Mouse (Mus musculus): ENCODE data around the gene Syde2. TPM values are rescaled to one million over a fixed set of nuclear protein-coding genes. Genes with fewer than 3 reads are reported as not detected.

Syde2 gene
- total and polyA plus RNA-seq, 3 experiments = 0.10 to 0.30 TPM; not detected in 1

DNA sequence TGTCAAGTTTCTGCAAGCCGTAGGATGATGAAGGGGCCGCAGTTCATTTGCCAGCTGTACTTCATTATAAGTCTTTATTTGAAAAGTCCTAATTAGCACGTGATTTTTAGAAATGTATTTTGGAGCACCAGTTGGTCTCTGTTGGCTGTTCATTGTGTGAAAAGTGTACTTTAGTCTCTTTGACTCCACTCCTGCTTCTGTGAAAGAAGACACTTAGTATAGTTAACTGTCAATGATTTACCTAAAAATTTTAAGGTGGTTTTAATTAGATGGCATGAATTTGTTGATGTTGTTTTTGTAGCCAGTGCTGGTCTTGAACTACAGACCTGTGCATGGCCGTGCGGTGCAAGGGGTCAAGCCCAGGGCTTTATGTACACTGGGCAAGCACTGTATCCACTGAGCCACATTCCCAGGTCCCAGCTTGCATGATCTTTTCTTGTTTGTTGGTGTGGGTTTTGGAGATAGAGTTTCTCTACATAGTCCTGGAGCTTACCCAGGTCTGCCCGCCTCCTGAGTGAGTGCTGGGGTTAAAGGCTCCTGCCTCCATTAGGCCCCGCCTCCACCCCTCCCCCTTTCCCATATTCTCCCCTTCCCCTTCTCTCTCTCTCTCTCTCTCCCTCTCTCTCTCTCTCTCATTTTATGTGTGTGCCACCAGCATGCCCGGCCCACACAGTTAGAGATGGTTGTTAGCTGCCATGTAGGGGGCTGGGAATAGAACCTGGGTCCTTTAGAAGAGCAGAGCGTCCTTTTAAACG lies 4.5 kb downstream of the Syde2 start:
- H3K9ac ChIP-seq (ENCODE audit: insufficient read depth, low read depth) = no peak overlapping the region
- dilution Hi-C loops (cut with MboI; ENCODE audit: extremely low pct_ligation_motif_present, extremely low pct_unique_long_range_greater_than_20kb, low sequenced_read_pairs) = no loop called here
- in situ Hi-C loops (cut with MboI; ENCODE audit: low pct_ligation_motif_present, low pct_unique_long_range_greater_than_20kb, low sequenced_read_pairs) = no loop called here
- H3K27ac ChIP-seq (ENCODE audit: insufficient read depth, low read depth) = no peak overlapping the region
- peaks cover 2% of the 10 kb centered on the region for H3K27me3 ChIP-seq (replicated peaks)
- no peaks in the 10 kb centered on the region for H3K79me2 ChIP-seq (replicated peaks; ENCODE audit: control insufficient read depth, extremely low read depth, insufficient read depth, poor library complexity, severe bottlenecking)
- TF ChIP-seq RAD21 (IDR thresholded peaks at IDR 0.05; ENCODE audit: low read depth, low read length) (no peak), E2F4 (IDR thresholded peaks at IDR 0.05; ENCODE audit: insufficient replicate concordance, low read depth, low read length) (no peak), POLR2A (IDR thresholded peaks at IDR 0.05; ENCODE audit: low read depth, low read length) (no peak), ZC3H11A (IDR thresholded peaks at IDR 0.05; ENCODE audit: low read depth, low read length) (no peak), KAT2A (IDR thresholded peaks at IDR 0.05; ENCODE audit: insufficient replicate concordance, low read length) (no peak), USF1 (IDR thresholded peaks at IDR 0.05; ENCODE audit: low read depth, low read length) (no peak), SIN3A (IDR thresholded peaks at IDR 0.05; ENCODE audit: low read length) (no peak), ZMIZ1 (IDR thresholded peaks at IDR 0.05; ENCODE audit: low read depth, low read length) (no peak), ELF1 (IDR thresholded peaks at IDR 0.05; ENCODE audit: low read depth, low read length) (no peak), JUND (conservative IDR thresholded peaks at IDR 0.05; ENCODE audit: low read depth, low read length) (no peak), SMC3 (IDR thresholded peaks at IDR 0.05; ENCODE audit: low read depth, low read length) (no peak), BHLHE40 (IDR thresholded peaks at IDR 0.05; ENCODE audit: low read depth, low read length) (no peak), CTCF (conservative IDR thresholded peaks at IDR 0.05 in 1 of 2, IDR thresholded peaks at IDR 0.05 in 1 of 2; ENCODE audit: low read depth in 2 of 2, low read length in 2 of 2) (no peak), MYC (IDR thresholded peaks at IDR 0.05; ENCODE audit: low read depth, low read length) (no peak), NRF1 (IDR thresholded peaks at IDR 0.05; ENCODE audit: low read depth, low read length) (no peak), MAX (IDR thresholded peaks at IDR 0.05; ENCODE audit: low read length) (no peak), IRF4 (IDR thresholded peaks at IDR 0.05; ENCODE audit: low read depth, low read length) (no peak), JUN (IDR thresholded peaks at IDR 0.05; ENCODE audit: insufficient read depth, low read depth, low read length) (no peak)
- no peak overlapping the region for H3K4me3 ChIP-seq (replicated peaks in 1 of 3; ENCODE audit: low read depth in 2 of 3, low read length in 2 of 3, poor library complexity in 1 of 3)
- no peak overlapping the region for H3K4me2 ChIP-seq (ENCODE audit: insufficient read depth, low read depth, poor library complexity, severe bottlenecking)
- H3K36me3 ChIP-seq (replicated peaks in 1 of 2; ENCODE audit: control insufficient read depth in 1 of 2, insufficient read depth in 1 of 2, low read length in 1 of 2) = no peaks in the 10 kb centered on the region
- peaks cover 20% of the 10 kb centered on the region for H3K9me3 ChIP-seq (replicated peaks; ENCODE audit: low read length)
- peaks cover 3 to 19% of the 10 kb centered on the region in 2 experiments; a peak in 3 of 4 replicates for H3K4me1 ChIP-seq (ENCODE audit: control insufficient read depth in 1 of 2, insufficient read depth in 2 of 2)
- DNase-seq (ENCODE audit: extremely low read depth) = no peak

DNA sequence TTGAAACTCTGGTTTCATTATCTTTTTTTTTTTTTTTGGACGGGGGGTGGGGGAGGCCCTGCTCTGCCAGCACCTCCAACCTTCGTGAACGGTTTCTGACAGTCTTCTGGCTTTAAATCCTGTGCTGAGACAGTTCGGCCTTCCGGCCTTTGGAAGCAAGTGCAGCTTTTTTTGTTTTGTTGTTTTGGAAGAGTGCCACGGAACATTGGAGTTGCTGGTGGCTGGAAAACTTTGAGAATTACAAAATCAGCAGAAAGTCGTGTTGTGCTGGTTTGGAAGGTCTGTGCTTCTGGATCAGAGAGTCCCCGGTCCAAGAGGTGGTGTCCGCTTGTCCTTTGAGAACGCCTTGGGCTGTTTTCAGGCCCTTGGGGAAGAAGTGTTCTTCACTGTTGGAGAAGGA lies 5.1 kb downstream of the Syde2 start:
- H3K79me2 ChIP-seq (replicated peaks; ENCODE audit: control insufficient read depth, extremely low read depth, insufficient read depth, poor library complexity, severe bottlenecking) = no peaks in the 10 kb centered on the region
- peaks cover 3 to 19% of the 10 kb centered on the region in 2 experiments; a peak in 3 of 4 replicates for H3K4me1 ChIP-seq (ENCODE audit: control insufficient read depth in 1 of 2, insufficient read depth in 2 of 2)
- no peak for TF ChIP-seq ELF1 (IDR thresholded peaks at IDR 0.05; ENCODE audit: low read depth, low read length)
- no peak for TF ChIP-seq ZKSCAN1 (IDR thresholded peaks at IDR 0.05; ENCODE audit: borderline replicate concordance, low read depth, low read length)
- no peak for TF ChIP-seq E2F4 (IDR thresholded peaks at IDR 0.05; ENCODE audit: insufficient replicate concordance, low read depth, low read length)
- no peak for TF ChIP-seq HCFC1 (IDR thresholded peaks at IDR 0.05; ENCODE audit: low read depth, low read length)
- no peak for TF ChIP-seq PAX5 (IDR thresholded peaks at IDR 0.05; ENCODE audit: low read length)
- TF ChIP-seq ZC3H11A (IDR thresholded peaks at IDR 0.05; ENCODE audit: low read depth, low read length) = no peak
- no peak for TF ChIP-seq NRF1 (IDR thresholded peaks at IDR 0.05; ENCODE audit: low read depth, low read length)
- no peak overlapping the region for H3K4me3 ChIP-seq (replicated peaks in 1 of 3; ENCODE audit: low read depth in 2 of 3, low read length in 2 of 3, poor library complexity in 1 of 3)
- no peak overlapping the region for H3K27ac ChIP-seq (ENCODE audit: insufficient read depth, low read depth)
- dilution Hi-C loops (cut with MboI; ENCODE audit: extremely low pct_ligation_motif_present, extremely low pct_unique_long_range_greater_than_20kb, low sequenced_read_pairs) = no loop called here
- DNase-seq (ENCODE audit: extremely low read depth) = no peak
- H3K4me2 ChIP-seq (ENCODE audit: insufficient read depth, low read depth, poor library complexity, severe bottlenecking) = no peak overlapping the region
- no peak overlapping the region for H3K9ac ChIP-seq (ENCODE audit: insufficient read depth, low read depth)
- no peaks in the 10 kb centered on the region for H3K36me3 ChIP-seq (replicated peaks in 1 of 2; ENCODE audit: control insufficient read depth in 1 of 2, insufficient read depth in 1 of 2, low read length in 1 of 2)
- in situ Hi-C loops (cut with MboI; ENCODE audit: low pct_ligation_motif_present, low pct_unique_long_range_greater_than_20kb, low sequenced_read_pairs) = no loop called here
- peaks cover 13% of the 10 kb centered on the region for H3K9me3 ChIP-seq (replicated peaks; ENCODE audit: low read length)
- H3K27me3 ChIP-seq (replicated peaks) = peaks cover 2% of the 10 kb centered on the region

Data from CH12.LX (cell line).